Mouse (Mus musculus): ENCODE measurements around the gene Trp53i11. TPM values are rescaled to one million over a fixed set of nuclear protein-coding genes. Genes with fewer than 3 reads are reported as not detected.
A peak's percentile ranks its signal among the peaks of the same experiment; 100 is the strongest.

Gene Trp53i11
- total and polyA plus RNA-seq, 3 experiments = 0.36 to 32.1 (median 0.73) TPM

GRCm38 (mm10) chr2:93192671-93193080 is 5.3 kb downstream of the Trp53i11 start:
- H3K36me3 ChIP-seq (replicated peaks in 1 of 2; ENCODE audit: control insufficient read depth in 1 of 2, insufficient read depth in 1 of 2, low read length in 1 of 2) = no peaks in the 10 kb centered on the region
- H3K27ac ChIP-seq (ENCODE audit: insufficient read depth, low read depth) = peak overlapping the region; percentile 76
- peak overlapping the region; percentile 39 for H3K4me2 ChIP-seq (ENCODE audit: insufficient read depth, low read depth, poor library complexity, severe bottlenecking)
- H3K4me3 ChIP-seq (replicated peaks in 1 of 3; ENCODE audit: low read depth in 2 of 3, low read length in 2 of 3, poor library complexity in 1 of 3) = peak overlapping the region in 1 of 3 experiments; percentile 12
- peaks cover 92% of the 10 kb centered on the region for H3K27me3 ChIP-seq (replicated peaks)
- DNase-seq (ENCODE audit: extremely low read depth) = peak; percentile 72
- no peaks in the 10 kb centered on the region for H3K79me2 ChIP-seq (replicated peaks; ENCODE audit: control insufficient read depth, extremely low read depth, insufficient read depth, poor library complexity, severe bottlenecking)
- TF ChIP-seq SIN3A (IDR thresholded peaks at IDR 0.05; ENCODE audit: low read length) = no peak; the same call in 1 of the 2 replicates
- TF ChIP-seq RCOR1 (conservative IDR thresholded peaks at IDR 0.05; ENCODE audit: low read depth, low read length) = peak; percentile 73; the same call in 1 of the 2 replicates
- peak; percentile 89 for TF ChIP-seq EP300 (IDR thresholded peaks at IDR 0.05; ENCODE audit: low read length)
- TF ChIP-seq ZC3H11A (IDR thresholded peaks at IDR 0.05; ENCODE audit: low read depth, low read length) = no peak
- no peak for TF ChIP-seq SMC3 (IDR thresholded peaks at IDR 0.05; ENCODE audit: low read depth, low read length)
- no peak for TF ChIP-seq USF1 (IDR thresholded peaks at IDR 0.05; ENCODE audit: low read depth, low read length)
- TF ChIP-seq MEF2A (IDR thresholded peaks at IDR 0.05; ENCODE audit: borderline replicate concordance, low read depth, low read length) = peak; percentile 53
- TF ChIP-seq ELF1 (IDR thresholded peaks at IDR 0.05; ENCODE audit: low read depth, low read length) = peak; percentile 52; the same call in 1 of the 2 replicates
- TF ChIP-seq BHLHE40 (IDR thresholded peaks at IDR 0.05; ENCODE audit: low read depth, low read length) = peak; percentile 78
- TF ChIP-seq CTCF (conservative IDR thresholded peaks at IDR 0.05 in 1 of 2, IDR thresholded peaks at IDR 0.05 in 1 of 2; ENCODE audit: low read depth in 2 of 2, low read length in 2 of 2) = no peak
- no peak for TF ChIP-seq NELFE (IDR thresholded peaks at IDR 0.05; ENCODE audit: low read depth, low read length)
- TF ChIP-seq ZKSCAN1 (IDR thresholded peaks at IDR 0.05; ENCODE audit: borderline replicate concordance, low read depth, low read length) = no peak
- TF ChIP-seq MXI1 (IDR thresholded peaks at IDR 0.05; ENCODE audit: low read depth, low read length) = 0 out of 2 replicates have a peak, but pooled peaks have one; percentile 6
- no peak for TF ChIP-seq CHD1 (IDR thresholded peaks at IDR 0.05; ENCODE audit: low read depth, low read length)
- no peak for TF ChIP-seq UBTF (IDR thresholded peaks at IDR 0.05; ENCODE audit: low read depth, low read length)
- TF ChIP-seq MAX (IDR thresholded peaks at IDR 0.05; ENCODE audit: low read length) = no peak
- TF ChIP-seq MAZ (IDR thresholded peaks at IDR 0.05; ENCODE audit: low read depth, low read length) = 0 out of 2 replicates have a peak, but pooled peaks have one; percentile 46
- no peak for TF ChIP-seq ZMIZ1 (IDR thresholded peaks at IDR 0.05; ENCODE audit: low read depth, low read length)
- TF ChIP-seq IRF4 (IDR thresholded peaks at IDR 0.05; ENCODE audit: low read depth, low read length) = peak; percentile 73
- no peak for TF ChIP-seq USF2 (conservative IDR thresholded peaks at IDR 0.05; ENCODE audit: low read depth, low read length)
- TF ChIP-seq RAD21 (IDR thresholded peaks at IDR 0.05; ENCODE audit: low read depth, low read length) = peak; percentile 2; the same call in 1 of the 2 replicates
- TF ChIP-seq TCF12 (IDR thresholded peaks at IDR 0.05; ENCODE audit: low read depth, low read length) = peak; percentile 99
- no peak for TF ChIP-seq PAX5 (IDR thresholded peaks at IDR 0.05; ENCODE audit: low read length)
- no peak for TF ChIP-seq KAT2A (IDR thresholded peaks at IDR 0.05; ENCODE audit: insufficient replicate concordance, low read length)
- peak; percentile 16; the same call in 1 of the 2 replicates for TF ChIP-seq HCFC1 (IDR thresholded peaks at IDR 0.05; ENCODE audit: low read depth, low read length)
- no peak for TF ChIP-seq POLR2AphosphoS2 (IDR thresholded peaks at IDR 0.05; ENCODE audit: low read depth, low read length)
- no peak for TF ChIP-seq POLR2A (IDR thresholded peaks at IDR 0.05; ENCODE audit: low read depth, low read length)
- no peak for TF ChIP-seq JUN (IDR thresholded peaks at IDR 0.05; ENCODE audit: insufficient read depth, low read depth, low read length)
- no peak for TF ChIP-seq JUND (conservative IDR thresholded peaks at IDR 0.05; ENCODE audit: low read depth, low read length)
- TF ChIP-seq ZNF384 (IDR thresholded peaks at IDR 0.05; ENCODE audit: low read depth, low read length) = no peak
- peak; percentile 78 for TF ChIP-seq ETS1 (conservative IDR thresholded peaks at IDR 0.05; ENCODE audit: low read depth, low read length)
- TF ChIP-seq NRF1 (IDR thresholded peaks at IDR 0.05; ENCODE audit: low read depth, low read length) = no peak
- TF ChIP-seq E2F4 (IDR thresholded peaks at IDR 0.05; ENCODE audit: insufficient replicate concordance, low read depth, low read length) = no peak
- TF ChIP-seq CHD2 (IDR thresholded peaks at IDR 0.05; ENCODE audit: low read length) = peak; percentile 90
- TF ChIP-seq MAFK (IDR thresholded peaks at IDR 0.05; ENCODE audit: insufficient replicate concordance, low read length) = peak; percentile 66; the same call in 1 of the 2 replicates
- no peak for TF ChIP-seq TBP (conservative IDR thresholded peaks at IDR 0.05; ENCODE audit: low read depth, low read length)
- 0 out of 2 replicates have a peak, but pooled peaks have one; percentile 44 for TF ChIP-seq MYC (IDR thresholded peaks at IDR 0.05; ENCODE audit: low read depth, low read length)
- TF ChIP-seq GABPA (IDR thresholded peaks at IDR 0.05; ENCODE audit: insufficient replicate concordance, low read depth, low read length) = no peak
- H3K9me3 ChIP-seq (replicated peaks; ENCODE audit: low read length) = no peaks in the 10 kb centered on the region
- in situ Hi-C loops (cut with MboI; ENCODE audit: low pct_ligation_motif_present, low pct_unique_long_range_greater_than_20kb, low sequenced_read_pairs) = loop anchor here (5.0 kb wide), 1 partner anchor 65 kb away; no protein-coding TSS in a partner anchor
- dilution Hi-C loops (cut with MboI; ENCODE audit: extremely low pct_ligation_motif_present, extremely low pct_unique_long_range_greater_than_20kb, low sequenced_read_pairs) = no loop called here
- H3K4me1 ChIP-seq (ENCODE audit: control insufficient read depth in 1 of 2, insufficient read depth in 2 of 2) = peaks cover 52 to 64% of the 10 kb centered on the region in 2 experiments
- no peak overlapping the region for H3K9ac ChIP-seq (ENCODE audit: insufficient read depth, low read depth)

Measured in CH12.LX (cell line).